Mouse (Mus musculus): ENCODE data around the gene Tns3.

DNA sequence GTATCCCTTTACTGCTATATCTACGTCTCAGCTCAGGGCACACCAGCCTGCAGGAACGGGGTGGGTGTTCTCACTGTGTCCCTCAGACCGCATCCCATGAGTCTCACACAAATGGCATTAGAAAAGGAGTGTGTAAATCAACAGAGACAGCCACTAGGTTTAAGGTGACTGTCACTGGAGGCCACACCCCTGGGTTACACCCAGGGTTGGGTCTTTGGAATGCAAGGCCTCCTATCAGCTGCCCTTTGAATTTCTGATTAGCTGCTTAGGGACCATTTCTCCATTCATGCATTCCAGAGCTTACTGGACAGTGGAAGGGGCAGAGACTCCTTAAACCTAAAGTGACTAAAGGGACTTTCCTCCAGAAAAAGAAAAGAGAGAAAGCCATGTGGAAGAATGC lies 28.6 kb downstream of the Tns3 start:
- TF ChIP-seq CTCF (IDR thresholded peaks at IDR 0.05; ENCODE audit: low read depth) (no peak), EP300 (IDR thresholded peaks at IDR 0.05; ENCODE audit: low read depth) (no peak)

Measured in liver, postnatal 0 days (tissue).